Mouse (Mus musculus) liver, adult 2 months (tissue): ENCODE measurements at regions not wholly inside any gene's neighbourhood (a gene's known extent, or its start where the extent isn't known, plus 50 kb on each side); places are given as distances from the start of the nearest gene placed in this dataset.

Source experiments
- CTCF ChIP-seq: fragments of 200-500 bp; IDR thresholded peaks from 2 replicates; pipeline ENCODE4 v1.5.1; 2011; ENCODE audit warnings: low read depth, low read length, control low read depth
- POLR2A ChIP-seq: fragments of 200-500 bp; IDR thresholded peaks from 2 replicates; pipeline ENCODE4 v1.6.1; 2011; ENCODE audit warnings: low read length, control low read depth; ENCODE audit not compliant: insufficient read depth; ENCODE audit errors: extremely low read depth

GRCm38 (mm10) chr5:64676946-64677588, 126.1 kb upstream of the Klf3 start:
- TF ChIP-seq CTCF (no peak), POLR2A (no peak)
